Mouse (Mus musculus) hindbrain, postnatal 0 days (tissue): ENCODE data around the gene Hcst. TPM values are rescaled to one million over a fixed set of nuclear protein-coding genes. Genes with fewer than 3 reads are reported as not detected.

ENCODE experiments used
- ATAC-seq: fragments of 200-750 bp; cut with Nextera tagmentation; 2 replicates; pipeline ENCODE4 v1.8.0; 2017; ENCODE audit warnings: mild to moderate bottlenecking, moderate TSS enrichment, moderate library complexity
- DNase-seq: peaks from one replicate; pipeline ENCODE4 v3.0.0-alpha.2; 2015; ENCODE audit warnings: low spot score
- H3K27ac ChIP-seq: fragments of 300-500 bp; sonication (generic); 2 replicates; pipeline ENCODE4 v1.5.1; 2014; ENCODE audit warnings: mild to moderate bottlenecking
- H3K27me3 ChIP-seq: fragments of 300-500 bp; sonication (generic); 2 replicates; pipeline ENCODE4 v1.6.1; 2014; ENCODE audit warnings: low read length, mixed read lengths; ENCODE audit not compliant: insufficient read depth
- H3K36me3 ChIP-seq: fragments of 300-500 bp; sonication (generic); 2 replicates; pipeline ENCODE4 v1.6.1; 2014; ENCODE audit warnings: low read length, mixed read lengths; ENCODE audit not compliant: insufficient read depth
- H3K4me1 ChIP-seq: fragments of 300-500 bp; sonication (generic); 2 replicates; pipeline ENCODE4 v1.6.1; 2014; ENCODE audit warnings: antibody characterized with exemption, low read length, mixed read lengths; ENCODE audit not compliant: insufficient read depth
- H3K4me2 ChIP-seq: fragments of 300-500 bp; sonication (generic); 2 replicates; pipeline ENCODE4 v1.6.1; 2014; ENCODE audit warnings: low read depth, mild to moderate bottlenecking, low read length, moderate library complexity, mixed read lengths
- H3K4me3 ChIP-seq: fragments of 300-500 bp; sonication (generic); 2 replicates; pipeline ENCODE4 v1.5.1; 2014; ENCODE audit warnings: low read length
- H3K9ac ChIP-seq: fragments of 300-500 bp; sonication (generic); replicated peaks from 2 replicates; pipeline ENCODE4 v1.6.1; 2014; ENCODE audit warnings: mild to moderate bottlenecking, low read length, moderate library complexity, mixed read lengths
- H3K9me3 ChIP-seq: fragments of 300-500 bp; sonication (generic); 2 replicates; pipeline ENCODE4 v1.6.1; 2016; ENCODE audit warnings: low read length, mixed read lengths
- CTCF ChIP-seq: IDR thresholded peaks from 2 replicates; pipeline ENCODE4 v1.5.1; 2016; ENCODE audit warnings: antibody characterized with exemption, control low read depth, low read depth
- WGBS: fragments of 180-500 bp; shearing (Covaris S2); extraction: QIAGEN DNeasy Blood & Tissue Kit; methylation state at CpG from one replicate; pipeline ENCODE4 v1.1.7; 2014; 5-methylcytosine and 5-hydroxymethylcytosine counted together
- polyA plus RNA-seq: library from polyadenylated mRNA; unstranded; fragments of >200 nt; fragmentation: Nextera tagmentation; extraction: Ambion mirVana; gene quantifications from 2 replicates; pipeline ENCODE4 v1.2.1, GENCODE M21; 2015
- total RNA-seq: library from RNA; depleted of rRNA; stranded (reverse); fragments of >200 nt; gene quantifications from 2 replicates; pipeline ENCODE4 v1.2.3, GENCODE M21; 2014

Hcst gene
- total and polyA plus RNA-seq, 2 experiments from 2014 or later = 1.0 TPM; not detected in 1

- WGBS = 56% methylated on average over 7 of the region's 9 CpGs
- ATAC-seq = no peak
- TF ChIP-seq CTCF = no peak
Measured at GRCm38 (mm10) chr7:30435156-30435555, 15.5 kb upstream of the Hcst start.

GRCm38 (mm10) chr7:30434701-30435100, 15.0 kb upstream of the Hcst start:
- no peak overlapping the region for H3K4me3 ChIP-seq
- no peaks in the 10 kb centered on the region for H3K4me1 ChIP-seq
- no peaks in the 10 kb centered on the region for H3K9me3 ChIP-seq
- ATAC-seq = no peak
- no peak overlapping the region for H3K9ac ChIP-seq
- no peaks in the 10 kb centered on the region for H3K27me3 ChIP-seq
- TF ChIP-seq CTCF = no peak
- DNase-seq = no peak
- 72% methylated on average over 10 of the region's 10 CpGs for WGBS
- no peak overlapping the region for H3K4me2 ChIP-seq
- no peak overlapping the region for H3K27ac ChIP-seq
- peaks cover 30% of the 10 kb centered on the region; the same call in 1 of the 2 replicates for H3K36me3 ChIP-seq

More at GRCm38 (mm10) chr7:30435156-30435555, 15.5 kb upstream of the Hcst start:
- DNase-seq = no peak
- H3K27ac ChIP-seq = no peak overlapping the region
- H3K4me3 ChIP-seq = no peak overlapping the region
- no peaks in the 10 kb centered on the region for H3K27me3 ChIP-seq
- no peak overlapping the region for H3K9ac ChIP-seq
- H3K36me3 ChIP-seq = peaks cover 35% of the 10 kb centered on the region; the same call in 1 of the 2 replicates
- H3K4me2 ChIP-seq = no peak overlapping the region
- no peaks in the 10 kb centered on the region for H3K4me1 ChIP-seq
- H3K9me3 ChIP-seq = no peaks in the 10 kb centered on the region

GRCm38 (mm10) chr7:30434238-30434637, 14.6 kb upstream of the Hcst start:
- Histone ChIP-seq H3K27ac (no peak overlapping the region), H3K4me1 (no peaks in the 10 kb centered on the region), H3K27me3 (no peaks in the 10 kb centered on the region), H3K9me3 (no peaks in the 10 kb centered on the region), H3K36me3 (peaks cover 27% of the 10 kb centered on the region; the same call in 1 of the 2 replicates), H3K4me2 (no peak overlapping the region), H3K4me3 (no peak overlapping the region), H3K9ac (no peak overlapping the region)
- 8% methylated on average over 10 of the region's 10 CpGs for WGBS
- DNase-seq = peak; percentile 33
- ATAC-seq = no peak
- TF ChIP-seq CTCF = no peak

- H3K9ac ChIP-seq = no peak overlapping the region
- peak; percentile 94 for DNase-seq
- no peaks in the 10 kb centered on the region for H3K4me1 ChIP-seq
- WGBS = 10% methylated on average over 3 of the region's 3 CpGs
- peaks cover 15% of the 10 kb centered on the region; the same call in 1 of the 2 replicates for H3K36me3 ChIP-seq
- peak; percentile 78 for TF ChIP-seq CTCF
- H3K9me3 ChIP-seq = no peaks in the 10 kb centered on the region
- H3K4me3 ChIP-seq = no peak overlapping the region
- H3K27me3 ChIP-seq = no peaks in the 10 kb centered on the region
- H3K27ac ChIP-seq = no peak overlapping the region
- no peak overlapping the region for H3K4me2 ChIP-seq
- peak; percentile 85 for ATAC-seq
Measured at GRCm38 (mm10) chr7:30431793-30432192, 12.1 kb upstream of the Hcst start.

- Histone ChIP-seq H3K9ac (no peak overlapping the region), H3K4me3 (no peak overlapping the region), H3K36me3 (peaks cover 4% of the 10 kb centered on the region; the same call in 1 of the 2 replicates), H3K4me1 (no peaks in the 10 kb centered on the region), H3K4me2 (no peak overlapping the region), H3K27ac (no peak overlapping the region), H3K9me3 (no peaks in the 10 kb centered on the region), H3K27me3 (no peaks in the 10 kb centered on the region)
- 67% methylated on average over 2 of the region's 2 CpGs for WGBS
- DNase-seq (no peak), ATAC-seq (no peak)
- no peak for TF ChIP-seq CTCF
Measured at GRCm38 (mm10) chr7:30430191-30430590, 10.5 kb upstream of the Hcst start.

GRCm38 (mm10) chr7:30429327-30429726, 9.7 kb upstream of the Hcst start:
- Histone ChIP-seq H3K27ac (no peak overlapping the region), H3K27me3 (no peaks in the 10 kb centered on the region), H3K4me3 (no peak overlapping the region), H3K36me3 (no peaks in the 10 kb centered on the region; the same call in 1 of the 2 replicates), H3K9ac (no peak overlapping the region), H3K4me2 (no peak overlapping the region), H3K4me1 (no peaks in the 10 kb centered on the region), H3K9me3 (no peaks in the 10 kb centered on the region)
- no peak for ATAC-seq
- no peak for TF ChIP-seq CTCF
- no peak for DNase-seq

- TF ChIP-seq CTCF = no peak
- Histone ChIP-seq H3K9ac (peak overlapping the region; percentile 57), H3K36me3 (no peaks in the 10 kb centered on the region; the same call in 1 of the 2 replicates), H3K4me2 (peak overlapping the region; percentile 78), H3K27ac (peak overlapping the region; percentile 27; the same call in 1 of the 2 replicates), H3K9me3 (no peaks in the 10 kb centered on the region), H3K4me3 (peak overlapping the region; percentile 46), H3K4me1 (peaks cover 5% of the 10 kb centered on the region; the same call in 1 of the 2 replicates), H3K27me3 (no peaks in the 10 kb centered on the region)
- 46% methylated on average over 23 of the region's 23 CpGs for WGBS
- ATAC-seq (no peak), DNase-seq (peak; percentile 25)
Measured at GRCm38 (mm10) chr7:30423071-30423641, 3.5 kb upstream of the Hcst start.
